Mouse (Mus musculus) heart, embryonic 14.5 days (tissue): ENCODE measurements around the gene Atpaf1. TPM values are rescaled to one million over a fixed set of nuclear protein-coding genes. Genes with fewer than 3 reads are reported as not detected.

Experiments used
- ATAC-seq: fragments of 200-750 bp; cut with Nextera tagmentation; 2 replicates; pipeline ENCODE4 v1.8.0; 2017; ENCODE audit warnings: low read depth, moderate TSS enrichment; ENCODE audit not compliant: insufficient number of reproducible peaks, insufficient read depth, low FRiP score
- H3K27ac ChIP-seq, 2 experiments: fragments of 200-500 bp in 1 of 2; fragments of 300-500 bp in 1 of 2; sonication (generic) in 1 of 2; replicated peaks in 1 of 2; 2 replicates each; pipeline ENCODE4 v1.5.1; 2012 to 2014; ENCODE audit warnings: low read depth in 2 of 2, low read length in 2 of 2, control low read depth in 1 of 2, mild to moderate bottlenecking in 1 of 2, mixed read lengths in 1 of 2; ENCODE audit not compliant: control insufficient read depth in 1 of 2, insufficient read depth in 1 of 2
- H3K27me3 ChIP-seq: fragments of 300-500 bp; sonication (generic); 2 replicates; pipeline ENCODE4 v1.6.1; 2014; ENCODE audit warnings: mild to moderate bottlenecking, low read length, control low read depth; ENCODE audit not compliant: control insufficient read depth, insufficient read depth
- H3K36me3 ChIP-seq: fragments of 300-500 bp; sonication (generic); 2 replicates; pipeline ENCODE4 v1.6.1; 2014; ENCODE audit warnings: mild to moderate bottlenecking, control low read depth, low read length, mixed read lengths; ENCODE audit not compliant: control insufficient read depth, insufficient read depth
- H3K4me1 ChIP-seq, 2 experiments: fragments of 200-500 bp in 1 of 2; fragments of 300-500 bp in 1 of 2; sonication (generic) in 1 of 2; 2 replicates each; pipeline ENCODE4 v1.6.1; 2012 to 2014; ENCODE audit warnings: low read length in 2 of 2, control low read depth in 1 of 2, mixed read lengths in 1 of 2; ENCODE audit not compliant: control insufficient read depth in 2 of 2, insufficient read depth in 2 of 2
- H3K4me2 ChIP-seq: fragments of 300-500 bp; sonication (generic); 2 replicates; pipeline ENCODE4 v1.6.1; 2014; ENCODE audit warnings: mild to moderate bottlenecking, low read length
- H3K4me3 ChIP-seq, 2 experiments: fragments of 200-500 bp in 1 of 2; fragments of 300-500 bp in 1 of 2; sonication (generic) in 1 of 2; 2 replicates each; pipeline ENCODE4 v1.5.1; 2012 to 2014; ENCODE audit warnings: low read length in 2 of 2, mild to moderate bottlenecking in 2 of 2, control low read depth in 1 of 2, low read depth in 1 of 2, moderate library complexity in 1 of 2; ENCODE audit not compliant: control insufficient read depth in 1 of 2, insufficient read depth in 1 of 2
- H3K9ac ChIP-seq: fragments of 300-500 bp; sonication (generic); 2 replicates; pipeline ENCODE4 v1.6.1; 2014; ENCODE audit warnings: mild to moderate bottlenecking, low read length
- H3K9me3 ChIP-seq: fragments of 300-500 bp; sonication (generic); 2 replicates; pipeline ENCODE4 v1.6.1; 2016; ENCODE audit warnings: low read length, control low read depth; ENCODE audit not compliant: control insufficient read depth
- WGBS: fragments of 180-500 bp; shearing (Covaris S2); extraction: QIAGEN DNeasy Blood & Tissue Kit; methylation state at CpG from one replicate; pipeline ENCODE4 v1.1.7; 2014; 5-methylcytosine and 5-hydroxymethylcytosine counted together
- polyA plus RNA-seq: library from polyadenylated mRNA; unstranded; fragments of >200 nt; fragmentation: Nextera tagmentation; extraction: Ambion mirVana; gene quantifications from 2 replicates; pipeline ENCODE4 v1.2.1, GENCODE M21; 2014

Gene Atpaf1
- polyA plus RNA-seq = 89.2 and 89.5 TPM in 2 replicates

GRCm38 (mm10) chr4:115784769-115785510 lies at the start of gene Atpaf1:
Gene Atpaf1, plus strand, starts transcription at chr4:115784812.
- Histone ChIP-seq H3K4me3 (peak within 1 kb of the TSS; percentile 71 to 76), H3K4me1 (peaks cover 5 to 23% of the 10 kb centered on the region in 2 experiments), H3K27me3 (no peaks in the 10 kb centered on the region), H3K9me3 (no peaks in the 10 kb centered on the region), H3K9ac (peak within 1 kb of the TSS; percentile 89), H3K36me3 (peaks cover 21% of the 10 kb centered on the region), H3K27ac (peak within 1 kb of the TSS; percentile 55 to 69), H3K4me2 (peak within 1 kb of the TSS; percentile 85)
- under 1% methylated on average over 59 of the region's 69 CpGs for WGBS
- peak; percentile 78 for ATAC-seq

GRCm38 (mm10) chr4:115734867-115735266 lies 49.7 kb upstream of the Atpaf1 start:
- 53% methylated on average over 4 of the region's 4 CpGs for WGBS
- no peak overlapping the region for H3K4me3 ChIP-seq
- H3K27ac ChIP-seq = no peak overlapping the region
- no peak overlapping the region for H3K4me2 ChIP-seq
- H3K4me1 ChIP-seq = peaks cover 6 to 11% of the 10 kb centered on the region in 2 experiments
- ATAC-seq = no peak
- no peaks in the 10 kb centered on the region; the same call in 1 of the 2 replicates for H3K36me3 ChIP-seq
- no peaks in the 10 kb centered on the region for H3K9me3 ChIP-seq
- no peaks in the 10 kb centered on the region for H3K27me3 ChIP-seq
- H3K9ac ChIP-seq = no peak overlapping the region

- Histone ChIP-seq H3K4me1 (peaks cover 6 to 11% of the 10 kb centered on the region in 2 experiments), H3K9ac (peak within 1 kb of the TSS; percentile 82), H3K27ac (peak within 1 kb of the TSS; percentile 88 to 91), H3K4me2 (peak within 1 kb of the TSS; percentile 64), H3K4me3 (peak within 1 kb of the TSS; percentile 68 to 69), H3K27me3 (no peaks in the 10 kb centered on the region), H3K36me3 (peaks cover 26% of the 10 kb centered on the region), H3K9me3 (no peaks in the 10 kb centered on the region)
- WGBS = 0% methylated on average over 38 of the region's 45 CpGs
- peak; percentile 100 for ATAC-seq
These were observed 47.0 kb upstream of the Atpaf1 start, which contains the start of gene Efcab14 for GRCm38 (mm10) chr4:115737551-115738041. Gene Efcab14, plus strand, starts transcription at chr4:115737744.

- WGBS = 36% methylated on average over 13 of the region's 13 CpGs
- peaks cover 6 to 11% of the 10 kb centered on the region in 2 experiments for H3K4me1 ChIP-seq
- H3K4me3 ChIP-seq = peak overlapping the region; percentile 68 to 69
- peak overlapping the region; percentile 64 for H3K4me2 ChIP-seq
- peaks cover 28% of the 10 kb centered on the region for H3K36me3 ChIP-seq
- H3K27ac ChIP-seq = no peak overlapping the region
- H3K9ac ChIP-seq = peak overlapping the region; percentile 82
- H3K9me3 ChIP-seq = no peaks in the 10 kb centered on the region
- H3K27me3 ChIP-seq = no peaks in the 10 kb centered on the region
- no peak for ATAC-seq
These were observed 46.1 kb upstream of the Atpaf1 start for GRCm38 (mm10) chr4:115738481-115738985.

- H3K9ac ChIP-seq = no peak overlapping the region
- no peaks in the 10 kb centered on the region for H3K9me3 ChIP-seq
- ATAC-seq = no peak
- no peaks in the 10 kb centered on the region for H3K27me3 ChIP-seq
- peaks cover 45% of the 10 kb centered on the region for H3K36me3 ChIP-seq
- H3K27ac ChIP-seq = no peak overlapping the region
- peaks cover 6 to 11% of the 10 kb centered on the region in 2 experiments for H3K4me1 ChIP-seq
- no peak overlapping the region for H3K4me2 ChIP-seq
- no peak overlapping the region for H3K4me3 ChIP-seq
These were observed 42.0 kb upstream of the Atpaf1 start for GRCm38 (mm10) chr4:115742658-115743057.

- Histone ChIP-seq H3K9ac (no peak overlapping the region), H3K9me3 (no peaks in the 10 kb centered on the region), H3K27ac (no peak overlapping the region), H3K4me2 (no peak overlapping the region), H3K27me3 (no peaks in the 10 kb centered on the region), H3K4me1 (peaks cover 6 to 11% of the 10 kb centered on the region in 2 experiments), H3K4me3 (no peak overlapping the region), H3K36me3 (peaks cover 49% of the 10 kb centered on the region)
- 46% methylated on average over 4 of the region's 4 CpGs for WGBS
- no peak for ATAC-seq
These were observed 41.5 kb upstream of the Atpaf1 start for GRCm38 (mm10) chr4:115743096-115743495.

- Histone ChIP-seq H3K4me3 (no peak overlapping the region), H3K4me2 (no peak overlapping the region), H3K27ac (no peak overlapping the region), H3K27me3 (no peaks in the 10 kb centered on the region), H3K4me1 (no peaks in the 10 kb centered on the region), H3K36me3 (peaks cover 50% of the 10 kb centered on the region), H3K9ac (no peak overlapping the region), H3K9me3 (no peaks in the 10 kb centered on the region)
- ATAC-seq = no peak
- WGBS = 83% methylated on average over 1 of the region's 1 CpGs
These were observed 36.4 kb upstream of the Atpaf1 start for GRCm38 (mm10) chr4:115748181-115748580.
